Mouse (Mus musculus): ENCODE results near the gene Il5ra. TPM values are rescaled to one million over a fixed set of nuclear protein-coding genes. Genes with fewer than 3 reads are reported as not detected.

The Il5ra gene
- polyA plus RNA-seq, 1 experiment = not detected

DNA sequence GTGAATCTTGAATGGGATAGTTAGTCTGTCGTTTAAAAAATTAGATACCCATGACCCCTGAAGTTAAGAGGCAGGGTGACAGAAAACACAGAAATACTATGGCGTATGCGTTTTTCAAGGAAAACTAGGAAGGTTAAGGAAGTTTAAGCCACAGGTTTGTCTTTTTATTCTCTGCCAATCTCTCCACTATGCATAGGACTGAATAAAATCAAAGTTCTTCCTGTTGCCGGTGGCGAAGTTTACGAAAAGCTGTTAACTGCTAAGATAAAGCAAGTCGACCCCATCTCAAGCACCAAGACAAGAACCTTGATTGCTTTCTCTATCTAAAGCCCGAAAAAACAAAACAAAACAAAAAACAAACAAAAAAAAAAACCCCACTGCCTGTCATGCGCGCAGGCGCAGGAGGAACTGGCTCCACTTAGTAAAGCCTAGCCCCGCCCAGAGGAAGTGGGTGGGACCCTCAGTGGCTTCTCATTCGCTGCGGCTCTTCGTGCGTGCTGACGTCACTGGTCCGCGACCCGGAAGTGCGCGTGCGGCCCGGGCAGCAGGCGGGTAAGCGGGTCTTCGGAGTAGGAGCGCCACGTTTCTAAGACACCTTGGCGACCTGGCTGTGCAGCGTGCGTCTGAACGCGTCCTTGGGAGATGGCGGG, 19.9 kb upstream of the Il5ra start, which contains the start of gene Trnt1:
TSS of gene Trnt1 (plus strand) at position 481 of the 650 bp plus-strand sequence.
- peak within 1 kb of the TSS; percentile 16 for H3ac ChIP-seq (ENCODE audit: control insufficient read depth, insufficient read length)
- no peaks in the 10 kb centered on the region for H3K36me3 ChIP-seq (ENCODE audit: control insufficient read depth, insufficient read depth)
- H3K4me3 ChIP-seq = peak within 1 kb of the TSS; percentile 96
- TF ChIP-seq MYOG (IDR thresholded peaks at IDR 0.05; ENCODE audit: control insufficient read depth in 1 of 3, insufficient read depth in 1 of 3, insufficient read length in 2 of 3, low read depth in 2 of 3) (no peak), CEBPB (IDR thresholded peaks at IDR 0.05; ENCODE audit: insufficient read depth, poor library complexity, severe bottlenecking) (no peak), MAX (IDR thresholded peaks at IDR 0.05; ENCODE audit: low read depth) (peak; percentile 23), MYOD1 (IDR thresholded peaks at IDR 0.05; ENCODE audit: control insufficient read depth in 1 of 3, insufficient read length in 2 of 3, low read depth in 2 of 3) (no peak), POLR2AphosphoS2 (IDR thresholded peaks at IDR 0.05; ENCODE audit: insufficient read length, low read depth) (peak; percentile 82), REST (IDR thresholded peaks at IDR 0.05; ENCODE audit: insufficient read depth, insufficient read length) (no peak), SRF (IDR thresholded peaks at IDR 0.05; ENCODE audit: control insufficient read depth, insufficient read length, low read depth) (peak; percentile 70), E2F4 (IDR thresholded peaks at IDR 0.05; ENCODE audit: insufficient read depth) (peak; percentile 14), TCF3 (IDR thresholded peaks at IDR 0.05; ENCODE audit: insufficient read length, low read depth) (no peak), TCF12 (IDR thresholded peaks at IDR 0.05; ENCODE audit: insufficient read depth, poor library complexity, severe bottlenecking) (no peak), USF1 (IDR thresholded peaks at IDR 0.05; ENCODE audit: low read depth) (no peak), POLR2A (IDR thresholded peaks at IDR 0.05; ENCODE audit: insufficient read length, low read depth) (peak; percentile 76)
- no peaks in the 10 kb centered on the region for H3K27me3 ChIP-seq (ENCODE audit: control insufficient read depth, insufficient read depth, insufficient read length)
- peaks cover 24% of the 10 kb centered on the region for H3K79me2 ChIP-seq (ENCODE audit: control insufficient read depth, insufficient read depth)
- H3K4me2 ChIP-seq (ENCODE audit: low read depth) = peak within 1 kb of the TSS; percentile 96

GRCm38 (mm10) chr6:106766774-106767173, 17.9 kb upstream of the Il5ra start:
- Histone ChIP-seq H3K27me3 (ENCODE audit: control insufficient read depth, insufficient read depth, insufficient read length) (no peaks in the 10 kb centered on the region), H3K79me2 (ENCODE audit: control insufficient read depth, insufficient read depth) (peaks cover 24% of the 10 kb centered on the region), H3K4me3 (no peak overlapping the region), H3ac (ENCODE audit: control insufficient read depth, insufficient read length) (no peak overlapping the region), H3K36me3 (ENCODE audit: control insufficient read depth, insufficient read depth) (no peaks in the 10 kb centered on the region), H3K4me2 (ENCODE audit: low read depth) (no peak overlapping the region)
- TF ChIP-seq MAX (IDR thresholded peaks at IDR 0.05; ENCODE audit: low read depth) (no peak), REST (IDR thresholded peaks at IDR 0.05; ENCODE audit: insufficient read depth, insufficient read length) (no peak), TCF12 (IDR thresholded peaks at IDR 0.05; ENCODE audit: insufficient read depth, poor library complexity, severe bottlenecking) (no peak), CEBPB (IDR thresholded peaks at IDR 0.05; ENCODE audit: insufficient read depth, poor library complexity, severe bottlenecking) (no peak), USF1 (IDR thresholded peaks at IDR 0.05; ENCODE audit: low read depth) (no peak), MYOG (IDR thresholded peaks at IDR 0.05; ENCODE audit: control insufficient read depth in 1 of 3, insufficient read depth in 1 of 3, insufficient read length in 2 of 3, low read depth in 2 of 3) (no peak), E2F4 (IDR thresholded peaks at IDR 0.05; ENCODE audit: insufficient read depth) (no peak), TCF3 (IDR thresholded peaks at IDR 0.05; ENCODE audit: insufficient read length, low read depth) (no peak), POLR2AphosphoS2 (IDR thresholded peaks at IDR 0.05; ENCODE audit: insufficient read length, low read depth) (no peak), POLR2A (IDR thresholded peaks at IDR 0.05; ENCODE audit: insufficient read length, low read depth) (no peak)

- H3K4me2 ChIP-seq (ENCODE audit: low read depth) = no peak overlapping the region
- H3K36me3 ChIP-seq (ENCODE audit: control insufficient read depth, insufficient read depth) = no peaks in the 10 kb centered on the region
- H3K79me2 ChIP-seq (ENCODE audit: control insufficient read depth, insufficient read depth) = peaks cover 17% of the 10 kb centered on the region
- no peaks in the 10 kb centered on the region for H3K27me3 ChIP-seq (ENCODE audit: control insufficient read depth, insufficient read depth, insufficient read length)
- H3K4me3 ChIP-seq = no peak overlapping the region
- H3ac ChIP-seq (ENCODE audit: control insufficient read depth, insufficient read length) = no peak overlapping the region
- no peak for TF ChIP-seq SRF (IDR thresholded peaks at IDR 0.05; ENCODE audit: control insufficient read depth, insufficient read length, low read depth)
- TF ChIP-seq POLR2A (IDR thresholded peaks at IDR 0.05; ENCODE audit: insufficient read length, low read depth) = no peak
- no peak for TF ChIP-seq USF1 (IDR thresholded peaks at IDR 0.05; ENCODE audit: low read depth)
- TF ChIP-seq REST (IDR thresholded peaks at IDR 0.05; ENCODE audit: insufficient read depth, insufficient read length) = no peak
- TF ChIP-seq MYOG (IDR thresholded peaks at IDR 0.05; ENCODE audit: control insufficient read depth in 1 of 3, insufficient read depth in 1 of 3, insufficient read length in 2 of 3, low read depth in 2 of 3) = no peak
- no peak for TF ChIP-seq E2F4 (IDR thresholded peaks at IDR 0.05; ENCODE audit: insufficient read depth)
- TF ChIP-seq TCF12 (IDR thresholded peaks at IDR 0.05; ENCODE audit: insufficient read depth, poor library complexity, severe bottlenecking) = no peak
- no peak for TF ChIP-seq TCF3 (IDR thresholded peaks at IDR 0.05; ENCODE audit: insufficient read length, low read depth)
- no peak for TF ChIP-seq POLR2AphosphoS2 (IDR thresholded peaks at IDR 0.05; ENCODE audit: insufficient read length, low read depth)
These were observed 17.1 kb upstream of the Il5ra start for GRCm38 (mm10) chr6:106765892-106766291.

DNA sequence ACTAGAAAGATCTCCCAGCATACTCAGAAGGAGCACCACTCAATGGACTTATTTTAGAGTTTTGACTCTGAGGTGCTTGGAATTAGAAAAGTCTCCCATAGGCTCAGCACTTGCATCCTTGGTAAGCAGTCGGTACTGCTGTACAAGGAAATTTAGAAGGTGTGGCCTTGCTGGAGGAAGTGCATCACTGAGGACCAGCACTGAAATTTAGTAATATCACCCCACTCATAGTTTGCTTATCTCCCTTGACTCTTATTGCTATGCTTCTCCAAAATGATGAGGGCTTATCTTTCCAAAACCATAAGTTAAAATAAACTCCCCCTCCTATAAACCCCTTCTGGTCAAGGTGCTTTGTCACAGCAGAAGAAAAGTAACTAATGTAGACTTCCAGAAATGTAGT, 12.6 kb upstream of the Il5ra start:
- TF ChIP-seq USF1 (IDR thresholded peaks at IDR 0.05; ENCODE audit: low read depth) (no peak), REST (IDR thresholded peaks at IDR 0.05; ENCODE audit: insufficient read depth, insufficient read length) (no peak), TCF12 (IDR thresholded peaks at IDR 0.05; ENCODE audit: insufficient read depth, poor library complexity, severe bottlenecking) (no peak), POLR2AphosphoS2 (IDR thresholded peaks at IDR 0.05; ENCODE audit: insufficient read length, low read depth) (no peak), TCF3 (IDR thresholded peaks at IDR 0.05; ENCODE audit: insufficient read length, low read depth) (no peak), MAX (IDR thresholded peaks at IDR 0.05; ENCODE audit: low read depth) (no peak), SRF (IDR thresholded peaks at IDR 0.05; ENCODE audit: control insufficient read depth, insufficient read length, low read depth) (no peak), E2F4 (IDR thresholded peaks at IDR 0.05; ENCODE audit: insufficient read depth) (no peak), CEBPB (IDR thresholded peaks at IDR 0.05; ENCODE audit: insufficient read depth, poor library complexity, severe bottlenecking) (no peak), MYOD1 (IDR thresholded peaks at IDR 0.05; ENCODE audit: control insufficient read depth in 1 of 3, insufficient read length in 2 of 3, low read depth in 2 of 3) (no peak), MYOG (IDR thresholded peaks at IDR 0.05; ENCODE audit: control insufficient read depth in 1 of 3, insufficient read depth in 1 of 3, insufficient read length in 2 of 3, low read depth in 2 of 3) (no peak), POLR2A (IDR thresholded peaks at IDR 0.05; ENCODE audit: insufficient read length, low read depth) (no peak)
- H3K4me2 ChIP-seq (ENCODE audit: low read depth) = no peak overlapping the region
- H3K36me3 ChIP-seq (ENCODE audit: control insufficient read depth, insufficient read depth) = no peaks in the 10 kb centered on the region
- H3ac ChIP-seq (ENCODE audit: control insufficient read depth, insufficient read length) = no peak overlapping the region
- no peaks in the 10 kb centered on the region for H3K27me3 ChIP-seq (ENCODE audit: control insufficient read depth, insufficient read depth, insufficient read length)
- no peaks in the 10 kb centered on the region for H3K79me2 ChIP-seq (ENCODE audit: control insufficient read depth, insufficient read depth)
- no peak overlapping the region for H3K4me3 ChIP-seq

Data from myocyte (in vitro differentiated cells).